Mouse (Mus musculus) olfactory bulb, adult 2 months (tissue): ENCODE measurements around the gene Rabepk. TPM values are rescaled to one million over a fixed set of nuclear protein-coding genes. Genes with fewer than 3 reads are reported as not detected.

ENCODE experiments used
- H3K27ac ChIP-seq: fragments of 200-500 bp; 2 replicates; pipeline ENCODE4 v1.5.1; 2012; ENCODE audit warnings: low read depth, low read length; ENCODE audit not compliant: insufficient read depth
- H3K4me1 ChIP-seq: fragments of 200-500 bp; 2 replicates; pipeline ENCODE4 v1.6.1; 2012; ENCODE audit warnings: low read length; ENCODE audit not compliant: control insufficient read depth, insufficient read depth
- H3K4me3 ChIP-seq: fragments of 200-500 bp; 2 replicates; pipeline ENCODE4 v1.5.1; 2012; ENCODE audit warnings: mild to moderate bottlenecking, low read depth, low read length, moderate library complexity; ENCODE audit not compliant: insufficient read depth
- CTCF ChIP-seq: fragments of 200-500 bp; IDR thresholded peaks from 2 replicates; pipeline ENCODE4 v1.5.1; 2012; ENCODE audit warnings: low read depth, mild to moderate bottlenecking, low read length, moderate library complexity; ENCODE audit not compliant: insufficient read depth
- POLR2A ChIP-seq: fragments of 200-500 bp; IDR thresholded peaks from 2 replicates; pipeline ENCODE4 v1.6.1; 2012; ENCODE audit warnings: mild to moderate bottlenecking, low read depth, low read length, moderate library complexity; ENCODE audit not compliant: insufficient read depth
- WGBS: fragments of 180-500 bp; shearing (Covaris S2); methylation state at CpG from one replicate; pipeline ENCODE4 v1.1.7; 2018; 5-methylcytosine and 5-hydroxymethylcytosine counted together
- polyA plus RNA-seq: library from polyadenylated mRNA; stranded (reverse); fragments of >200 nt; gene quantifications from 2 replicates; pipeline ENCODE4 v1.2.4, GENCODE M21; 2012; ENCODE audit warnings: low replicate concordance; ENCODE audit not compliant: missing spikeins, insufficient read depth, insufficient read length

Rabepk gene
- polyA plus RNA-seq, 1 experiment = not detected

- H3K4me1 ChIP-seq = peaks cover 5% of the 10 kb centered on the region; the same call in 1 of the 2 replicates
- no peak for TF ChIP-seq CTCF
- TF ChIP-seq POLR2A = no peak
- H3K4me3 ChIP-seq = no peak overlapping the region
- WGBS = 83% methylated on average over 1 of the region's 1 CpGs
- no peak overlapping the region for H3K27ac ChIP-seq
These were observed 61.8 kb downstream of the Rabepk start for GRCm38 (mm10) chr2:34737911-34738310.

DNA sequence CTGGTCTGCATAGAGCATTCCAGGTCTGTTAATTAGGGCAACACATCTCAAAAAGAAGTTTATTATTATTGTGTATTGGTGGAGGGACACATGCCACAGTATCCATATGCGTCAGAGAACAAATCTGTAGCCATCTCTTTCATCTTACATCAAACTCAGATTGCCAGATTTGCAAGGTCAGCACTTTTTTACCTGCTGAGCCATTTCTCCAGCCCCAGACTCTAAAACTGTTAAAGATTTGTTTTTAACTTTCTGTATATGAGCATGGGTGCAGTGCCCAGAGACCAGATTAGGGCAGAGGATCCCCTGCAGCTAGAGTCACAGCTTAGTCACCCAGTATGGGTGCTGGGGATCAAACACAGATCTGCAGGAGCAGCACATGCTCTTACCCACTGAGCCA is 63.1 kb downstream of the Rabepk start:
- Histone ChIP-seq H3K4me3 (no peak overlapping the region), H3K4me1 (0 out of 2 replicates have a peak, but pooled peaks cover 3% of the 10 kb centered on the region), H3K27ac (no peak overlapping the region)
- 93% methylated on average over 1 of the region's 1 CpGs for WGBS
- TF ChIP-seq POLR2A (no peak), CTCF (no peak)

Other genes starting within 250 kb of the Rabepk start
- not detected in 2 replicates for gene Gapvd1, start 44.7 kb downstream of the Rabepk start, polyA plus RNA-seq
- gene Hspa5, start 27.9 kb downstream of the Rabepk start, polyA plus RNA-seq = not detected in 2 replicates
- gene Fbxw2, start 26.4 kb upstream of the Rabepk start, polyA plus RNA-seq = not detected in 2 replicates
- not detected in 2 replicates for gene Gm34653, start 33.1 kb upstream of the Rabepk start, polyA plus RNA-seq
- not detected in 2 replicates for gene Cutal, start 74.5 kb upstream of the Rabepk start, polyA plus RNA-seq
- not detected in 2 replicates for gene Psmd5, start 75.1 kb upstream of the Rabepk start, polyA plus RNA-seq
- not detected in 2 replicates for gene Phf19, start 114.1 kb upstream of the Rabepk start, polyA plus RNA-seq
- not detected in 2 replicates for gene Traf1, start 161.9 kb upstream of the Rabepk start, polyA plus RNA-seq